Comparison of ENCODE assay signal across 26 mouse cellular contexts in the genomic region with DNA sequence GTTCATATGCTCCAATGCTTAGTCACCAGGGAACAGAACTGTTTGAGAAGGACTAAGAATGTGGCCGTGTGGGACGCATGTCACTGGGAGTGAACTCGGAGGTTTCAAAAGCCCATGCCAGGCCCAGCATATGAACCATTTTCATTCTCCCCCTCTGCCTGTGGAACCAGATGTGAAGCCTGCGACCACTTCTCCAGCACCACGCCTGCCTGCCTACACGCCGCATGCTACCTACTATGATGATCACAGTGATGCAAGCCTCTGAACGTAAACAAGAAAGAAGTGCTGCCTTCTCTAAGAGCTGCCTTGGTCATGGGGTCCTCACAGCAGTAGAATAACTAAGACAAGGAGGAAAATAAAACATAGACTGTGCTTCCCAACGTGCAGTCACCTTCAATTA. TPM values are rescaled to one million over a fixed set of nuclear protein-coding genes. Genes with fewer than 3 reads are reported as not detected.
"Had no signal": no experiment of that assay in that cellular context is flagged by ENCODE, and none has a peak within 500 bp of the region (broad histone marks: within the 10 kb centered on the region; RNA-seq: fewer than 3 reads in every experiment).

No protein-coding gene starts in this region.

- H3K27ac ChIP-seq: neural tube, embryonic 12.5 days; neural tube, embryonic 13.5 days; neural tube, embryonic 15.5 days; stomach, embryonic 15.5 days; stomach, postnatal 0 days had no signal

- DNase-seq: retina, postnatal 1 day; right cerebral cortex, adult 18-20 months; right cerebral cortex, postnatal 14 days; right cerebral cortex, postnatal 25 days; right cerebral cortex, postnatal 4 days; spleen, adult 18-20 months; thymus, adult 18-20 months; thymus, adult 2 months; thymus, postnatal 14 days; thymus, postnatal 25 days; thymus, postnatal 36 days; thymus, postnatal 4 days had no signal

- H3K4me3 ChIP-seq: neural tube, embryonic 12.5 days; neural tube, embryonic 13.5 days; neural tube, embryonic 15.5 days; stomach, embryonic 15.5 days had no signal

- H3K27me3 ChIP-seq: neural tube, embryonic 12.5 days; neural tube, embryonic 13.5 days; neural tube, embryonic 15.5 days; stomach, embryonic 15.5 days had no signal

- H3K9ac ChIP-seq: neural tube, embryonic 12.5 days; neural tube, embryonic 13.5 days; neural tube, embryonic 15.5 days; stomach, embryonic 15.5 days had no signal

- H3K4me1 ChIP-seq: neural tube, embryonic 12.5 days; neural tube, embryonic 13.5 days; neural tube, embryonic 15.5 days; stomach, embryonic 15.5 days had no signal

RNA-seq across cellular contexts. Expression of gene Actl7a, which starts 4.2 kb away (rescaled TPM):
- total RNA-seq: neutrophil, adult 5-6 weeks had no signal
- polyA plus RNA-seq: neural tube, embryonic 11.5 days; neural tube, embryonic 12.5 days; neural tube, embryonic 13.5 days; neural tube, embryonic 14.5 days; neural tube, embryonic 15.5 days; small intestine, adult 2 months; spleen, adult 2 months; stomach, embryonic 14.5 days; stomach, embryonic 15.5 days; stomach, embryonic 16.5 days; stomach, postnatal 0 days; thymus, postnatal 0 days; urinary bladder, adult 2 months had no signal

RNA-seq across cellular contexts. Expression of gene Actl7b, which starts 6.2 kb away (rescaled TPM):
- polyA plus RNA-seq: neural tube, embryonic 11.5 days; neural tube, embryonic 12.5 days; neural tube, embryonic 13.5 days; neural tube, embryonic 14.5 days; neural tube, embryonic 15.5 days; small intestine, adult 2 months; spleen, adult 2 months; stomach, embryonic 14.5 days; stomach, embryonic 15.5 days; stomach, embryonic 16.5 days; stomach, postnatal 0 days; thymus, postnatal 0 days; urinary bladder, adult 2 months had no signal

RNA-seq across cellular contexts. Expression of gene Gm26657, which starts 7.6 kb away (rescaled TPM):
- total RNA-seq: neutrophil, adult 5-6 weeks had no signal
- polyA plus RNA-seq: neural tube, embryonic 11.5 days; neural tube, embryonic 12.5 days; neural tube, embryonic 13.5 days; neural tube, embryonic 14.5 days; neural tube, embryonic 15.5 days; small intestine, adult 2 months; spleen, adult 2 months; stomach, embryonic 14.5 days; stomach, embryonic 15.5 days; stomach, embryonic 16.5 days; stomach, postnatal 0 days; thymus, adult 2 months; thymus, postnatal 0 days; urinary bladder, adult 2 months had no signal
